Mouse (Mus musculus) right cerebral cortex, postnatal 36 days (tissue): Measurements from ENCODE around the gene Ank3.
A peak's percentile ranks its signal among the peaks of the same experiment; 100 is the strongest.
"Not testable (repeated sequence)": the region's sequence is repeated elsewhere in the genome, so short reads cannot be mapped to it uniquely, and the experiment has no call there.

Experiments used
- DNase-seq, 2 experiments: peaks; one replicate each; pipeline ENCODE4 v3.0.0; 2022; ENCODE audit warnings: low spot score in 2 of 2, mixed read lengths in 1 of 2

Ank3 gene

DNA sequence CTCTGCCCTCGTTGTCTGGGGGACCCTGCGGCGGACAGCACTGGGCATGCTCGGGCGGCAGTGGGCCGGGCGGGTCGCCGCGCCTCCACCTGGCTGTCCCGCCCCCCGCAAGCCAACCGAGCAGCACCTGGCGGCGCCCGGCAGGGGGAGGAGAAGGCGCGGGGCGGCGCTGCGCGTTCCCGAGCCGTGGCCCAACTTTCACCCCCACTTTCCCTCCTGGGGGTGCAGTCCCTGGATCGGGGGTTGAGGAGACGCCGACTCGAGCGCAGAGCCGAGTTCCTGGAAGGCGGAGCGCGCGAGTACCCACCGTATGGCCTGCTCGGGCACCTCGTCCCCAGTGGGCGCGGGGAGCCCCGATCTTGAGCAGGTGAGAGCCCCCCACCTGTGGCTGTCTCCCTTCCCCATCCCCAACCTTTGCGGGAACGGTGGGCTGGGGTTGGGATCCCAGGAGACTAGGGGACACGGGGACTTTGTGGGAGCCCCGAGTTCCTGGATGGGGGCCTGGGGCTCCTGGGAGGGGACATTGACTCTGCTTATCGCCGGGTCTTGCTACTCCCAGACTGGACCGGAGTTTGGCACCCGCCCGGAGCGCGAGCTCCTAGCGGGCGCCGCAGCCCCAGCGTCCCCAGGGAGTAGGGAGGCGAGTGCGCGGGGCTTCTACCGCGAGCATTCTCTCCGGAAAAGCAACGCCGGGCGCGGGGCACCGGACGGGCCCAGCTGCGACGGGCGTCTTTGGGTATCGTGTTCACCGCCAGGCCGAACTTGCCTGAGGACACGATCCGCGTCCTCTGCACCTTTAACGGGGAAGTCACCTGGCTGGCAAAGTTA is at the start of gene Ank3:
Ank3 (plus strand) TSS at position 11 of the 828 bp plus-strand sequence.
- DNase-seq: no peak

DNA sequence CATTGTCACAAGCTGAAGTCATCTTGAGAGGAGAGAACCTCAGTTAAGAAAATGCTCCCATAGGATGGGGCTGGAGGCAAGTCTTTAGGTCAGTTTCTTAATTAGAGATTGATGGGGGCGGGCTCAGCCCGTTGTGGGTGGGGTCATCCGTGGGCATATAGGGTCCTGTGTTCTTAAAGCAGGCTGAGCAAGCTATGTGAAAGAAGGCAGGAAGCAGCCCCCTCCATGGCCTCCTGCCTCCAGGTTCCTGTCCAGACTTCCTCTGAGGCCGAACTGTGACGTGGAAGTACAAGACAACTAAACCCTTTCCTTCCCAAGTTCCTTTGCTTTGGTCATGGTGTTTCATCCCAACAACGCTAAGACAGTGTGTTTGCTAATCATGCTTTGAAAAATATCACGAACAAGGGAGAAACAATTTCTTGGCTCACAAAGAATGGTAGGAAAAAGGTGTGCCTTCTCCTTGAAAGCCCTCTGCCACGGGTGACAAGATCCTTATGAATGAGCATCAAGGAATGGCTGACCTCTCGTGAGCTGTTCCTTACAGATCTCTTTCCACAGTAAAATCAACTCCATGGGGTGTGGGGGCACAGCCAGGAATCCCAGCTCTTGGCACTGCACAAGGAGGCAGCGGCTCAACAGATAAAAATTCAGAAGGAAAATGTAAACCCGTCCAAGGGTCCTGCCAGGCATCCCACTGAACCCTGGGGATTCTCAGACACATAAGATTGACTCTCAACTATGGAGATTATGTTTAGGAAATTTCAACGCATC is 47.3 kb upstream of the Ank3 start:
- DNase-seq: no peak

DNA sequence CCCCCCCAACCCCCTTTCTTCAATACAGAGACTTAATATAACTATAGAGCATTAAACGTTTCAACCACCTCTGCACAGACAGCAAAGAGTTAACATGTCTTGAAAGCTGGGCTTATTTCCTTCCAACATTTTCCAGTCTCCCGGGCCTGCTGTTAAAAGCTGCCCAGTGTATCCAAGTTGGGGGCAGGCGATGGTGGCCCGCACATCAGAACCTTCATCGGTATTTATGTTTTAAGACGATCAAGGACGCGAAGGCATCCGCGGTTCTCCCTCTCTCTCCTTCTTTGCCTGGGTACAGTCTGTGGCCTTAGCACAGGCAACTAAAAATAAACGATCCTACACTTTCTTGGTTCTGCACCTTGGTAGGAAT is 46.7 kb upstream of the Ank3 start:
- DNase-seq: no peak

DNA sequence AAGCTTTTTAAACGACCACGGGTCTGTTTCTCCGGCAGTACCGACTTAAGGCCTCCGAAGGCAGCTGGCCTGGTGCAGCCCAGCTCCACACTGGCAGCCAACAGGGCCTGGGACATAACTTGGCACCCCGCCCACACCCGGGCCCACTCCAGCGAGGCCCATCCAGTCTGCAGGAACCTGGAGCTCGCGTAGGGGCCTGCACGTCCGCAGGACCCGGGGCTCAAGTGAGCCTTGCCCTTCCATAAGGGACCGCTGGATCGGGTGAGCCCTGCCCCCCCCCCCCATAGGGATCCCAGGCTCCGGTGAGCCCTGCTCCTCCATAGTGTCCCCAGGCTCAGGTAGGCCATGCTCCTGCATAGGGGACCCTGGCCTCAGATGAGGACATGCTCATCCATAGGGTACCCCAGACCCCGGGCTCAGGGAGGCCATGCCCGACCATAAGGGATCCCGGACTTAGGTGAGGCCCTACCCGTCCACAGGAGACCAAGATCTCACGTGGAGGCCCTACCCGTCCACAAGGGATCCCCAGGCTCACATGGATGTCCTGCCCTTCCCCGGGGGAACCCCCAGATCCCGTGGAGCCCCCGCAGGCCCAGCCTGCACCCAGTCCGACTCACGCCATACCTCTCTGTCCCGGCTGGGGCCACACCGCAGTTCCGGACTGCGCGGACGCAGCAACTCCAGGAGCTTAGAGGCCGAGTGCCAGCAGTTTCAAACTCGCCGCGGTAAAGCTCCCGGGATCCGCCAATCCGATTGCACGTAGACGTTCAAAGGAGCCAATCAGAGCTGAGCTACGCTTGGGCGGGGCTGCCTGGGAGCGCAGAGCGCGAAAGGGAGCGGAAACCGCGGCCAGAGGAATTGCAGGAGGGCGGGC is 46.1 kb upstream of the Ank3 start, which contains the start of gene Cdk1:
Cdk1 (minus strand) TSS at position 727 of the 874 bp plus-strand sequence.
- peak; percentile 86 to 88 for DNase-seq

DNA sequence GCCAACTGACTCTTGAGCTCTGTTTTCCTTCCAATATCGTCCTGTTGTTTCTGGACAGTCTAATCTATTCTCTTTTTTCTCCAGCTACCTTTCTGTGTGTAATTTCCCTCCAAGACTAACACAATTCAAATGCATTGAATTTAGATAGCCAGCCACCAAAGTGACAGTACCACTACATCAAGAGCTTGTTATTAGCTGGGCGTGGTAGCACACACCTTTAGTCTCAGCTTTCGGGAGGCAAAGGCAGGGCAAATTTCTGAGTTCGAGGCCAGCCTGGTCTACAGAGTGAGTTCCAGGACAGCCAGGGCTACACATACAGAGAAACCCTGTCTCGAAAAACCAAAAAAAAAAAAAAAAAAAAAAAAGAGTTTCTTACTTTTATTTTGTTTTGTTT is 45.5 kb upstream of the Ank3 start:
- not testable (repeated sequence) for DNase-seq

DNA sequence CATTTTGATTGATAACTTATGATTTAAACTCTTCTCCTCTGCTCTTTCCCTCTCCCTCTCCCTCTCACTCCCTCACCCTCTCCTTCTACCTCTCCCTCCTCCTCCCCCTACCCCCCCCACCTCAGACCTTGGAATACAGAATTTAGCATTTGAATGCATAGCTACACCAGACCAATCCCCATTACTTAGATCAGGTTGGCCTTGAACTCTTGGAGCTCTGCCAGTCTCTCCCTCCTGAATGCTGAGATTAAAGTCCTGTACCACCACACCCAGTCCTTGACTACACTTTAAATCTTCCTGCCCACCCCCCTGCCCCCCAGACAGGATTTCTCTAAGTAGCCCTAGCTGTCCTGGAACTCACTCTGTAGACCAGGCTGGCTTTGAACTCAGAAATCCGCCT is 38.9 kb upstream of the Ank3 start:
- DNase-seq: no peak

DNA sequence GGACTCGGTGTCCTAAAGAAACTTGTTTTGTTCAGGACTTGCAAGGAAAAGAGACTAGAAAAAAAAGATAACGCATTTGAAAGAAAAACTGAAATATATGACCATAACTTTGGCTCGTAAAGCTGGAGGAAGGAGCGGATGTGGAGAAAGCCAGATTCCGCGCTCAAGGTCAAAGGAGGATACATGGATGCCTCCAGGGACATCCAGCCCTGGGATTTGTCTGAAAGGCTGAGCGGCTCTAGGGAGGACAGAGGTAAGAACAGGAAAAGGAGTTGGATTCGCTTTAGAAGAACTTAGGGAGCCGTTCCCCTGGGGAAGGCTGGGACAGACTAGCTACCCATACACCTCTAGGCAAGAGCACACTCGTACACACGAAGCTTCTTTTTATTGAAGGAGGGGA is 32.4 kb upstream of the Ank3 start:
- no peak for DNase-seq

DNA sequence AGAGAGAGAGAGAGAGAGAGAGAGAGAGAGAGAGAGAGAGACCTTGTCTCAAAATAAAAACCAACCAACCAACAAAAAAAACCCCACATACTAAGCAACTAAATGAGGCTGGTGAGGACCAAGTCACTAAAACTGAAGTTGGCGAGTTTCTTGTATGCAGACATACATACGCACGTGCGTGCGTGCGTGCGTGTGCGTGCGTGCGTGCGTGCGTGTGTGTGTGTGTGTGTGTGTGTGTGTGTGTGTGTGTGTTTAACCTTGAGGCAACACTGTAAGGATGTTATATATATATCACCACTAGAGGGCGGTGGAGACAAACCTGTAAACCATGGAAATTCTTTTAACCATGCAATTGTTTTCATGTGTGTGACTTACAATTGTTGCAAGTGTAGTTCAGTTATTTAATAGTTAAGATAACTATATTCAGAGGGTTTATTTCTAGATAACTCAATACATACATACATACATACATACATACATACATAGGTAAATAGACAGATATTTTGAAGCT is 31.6 kb upstream of the Ank3 start:
- no peak for DNase-seq

DNA sequence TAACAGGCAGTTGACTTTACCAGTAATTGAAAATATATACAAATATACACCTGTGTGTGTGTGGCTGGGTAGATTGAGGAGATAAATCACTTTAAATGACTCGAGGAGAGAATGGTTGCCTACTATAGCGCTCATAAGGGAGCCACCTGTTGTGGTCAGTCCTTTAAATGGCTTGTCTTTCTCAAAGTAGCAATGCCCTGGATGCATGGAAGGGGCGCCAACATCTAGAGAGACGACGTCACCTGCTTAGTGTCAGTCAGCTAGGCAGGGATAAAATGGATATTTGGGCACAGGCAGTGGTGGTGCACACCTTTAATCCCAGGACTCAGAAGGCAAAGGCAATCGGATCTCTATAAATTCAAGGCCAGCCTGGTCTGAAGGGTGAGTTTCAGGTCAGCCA is 29.3 kb upstream of the Ank3 start:
- no peak for DNase-seq

DNA sequence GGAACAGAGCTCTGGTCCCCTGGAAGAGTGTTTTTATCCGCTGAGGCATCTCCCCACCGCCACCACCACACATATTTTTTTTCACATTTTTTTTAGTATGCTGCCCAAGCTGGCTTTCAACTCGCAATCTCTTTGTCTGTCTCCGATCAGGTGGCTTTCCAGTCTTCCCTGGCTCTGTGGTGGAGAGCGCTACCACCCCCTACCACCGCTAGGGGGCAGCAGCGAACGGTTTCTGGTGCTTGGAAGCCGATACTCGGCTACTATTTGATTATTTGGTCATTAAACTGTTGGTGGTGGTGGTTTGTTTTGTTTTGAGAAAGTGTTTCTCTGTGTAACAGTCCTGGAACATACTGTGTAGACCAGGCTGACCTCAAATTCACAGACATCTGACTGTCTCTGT is 27.1 kb upstream of the Ank3 start:
- no peak for DNase-seq

DNA sequence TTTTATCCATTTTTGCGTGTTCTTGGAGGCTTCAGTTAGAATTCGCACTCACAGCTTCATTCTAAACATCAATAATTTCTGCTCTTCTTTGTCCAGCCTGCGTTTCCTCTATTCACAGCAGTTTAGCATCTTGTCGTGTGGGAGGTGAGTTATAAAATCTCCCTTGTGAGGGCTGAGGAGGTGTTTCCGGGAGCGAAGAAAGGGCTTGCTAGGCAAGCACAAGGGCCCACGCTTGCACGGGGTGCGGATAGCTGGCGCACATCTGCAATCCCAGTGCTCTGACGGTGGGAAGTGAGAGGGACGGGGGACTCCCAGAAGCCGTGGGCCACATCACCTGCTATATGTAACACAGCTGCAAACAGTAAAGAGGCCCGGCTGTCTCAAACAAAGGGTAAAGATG is 26.5 kb upstream of the Ank3 start:
- peak; percentile 5 to 10 for DNase-seq

DNA sequence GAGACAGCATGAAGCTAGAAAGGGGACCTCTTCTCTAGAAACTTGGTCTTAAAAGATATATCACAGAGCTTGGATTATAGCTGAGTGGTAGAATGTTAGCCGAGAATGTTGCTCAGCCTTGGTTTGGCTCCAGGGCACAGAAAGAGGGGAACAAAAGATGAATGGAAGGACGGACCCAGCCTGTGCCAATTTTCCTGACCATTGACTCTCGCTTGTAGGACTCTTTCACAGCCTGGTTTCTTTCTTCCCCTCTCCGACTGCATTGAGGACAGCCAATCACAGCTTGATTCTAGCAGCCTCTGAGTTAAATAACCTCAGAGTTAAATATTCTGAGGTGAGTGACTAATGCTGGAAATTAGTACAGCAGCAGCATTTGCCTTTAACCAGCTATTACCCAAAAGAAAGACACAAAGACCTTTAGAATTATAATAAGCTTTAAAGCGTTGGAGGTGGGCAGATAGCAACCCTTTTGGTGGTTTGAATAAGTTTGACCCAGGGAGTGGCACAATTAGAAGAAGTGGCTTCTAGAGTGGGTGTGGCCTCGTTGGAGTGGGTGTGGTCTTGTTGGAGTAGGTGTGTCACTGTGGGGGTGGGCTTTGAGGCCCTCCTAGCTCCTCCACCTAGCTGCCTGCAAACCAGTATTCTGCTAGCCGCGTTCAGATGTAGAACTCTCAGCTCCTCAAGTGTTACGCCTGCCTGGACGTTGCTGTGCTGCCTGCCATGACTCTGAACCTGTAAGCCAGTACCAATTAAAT is 24.6 kb upstream of the Ank3 start:
- no peak for DNase-seq

DNA sequence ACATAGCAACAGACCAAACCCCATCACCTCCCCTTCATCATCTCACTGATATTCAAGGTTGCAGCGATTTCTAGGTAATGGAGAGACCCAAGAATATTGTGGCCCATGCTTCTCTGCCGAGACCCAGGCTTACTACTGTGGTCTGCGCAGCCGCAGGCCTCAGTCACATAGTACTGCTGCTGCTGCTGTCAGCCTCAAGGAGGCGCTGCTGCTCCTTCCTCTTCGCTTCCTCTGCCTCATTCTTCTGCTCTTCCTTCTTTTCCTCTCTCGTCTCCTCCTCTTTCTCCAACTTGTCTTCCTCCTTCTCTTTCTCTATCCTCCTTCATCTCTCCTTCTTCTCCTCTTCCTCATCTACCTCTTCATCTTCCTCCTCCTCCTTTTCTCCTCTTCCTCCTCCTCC is 23.4 kb upstream of the Ank3 start:
- no peak for DNase-seq

DNA sequence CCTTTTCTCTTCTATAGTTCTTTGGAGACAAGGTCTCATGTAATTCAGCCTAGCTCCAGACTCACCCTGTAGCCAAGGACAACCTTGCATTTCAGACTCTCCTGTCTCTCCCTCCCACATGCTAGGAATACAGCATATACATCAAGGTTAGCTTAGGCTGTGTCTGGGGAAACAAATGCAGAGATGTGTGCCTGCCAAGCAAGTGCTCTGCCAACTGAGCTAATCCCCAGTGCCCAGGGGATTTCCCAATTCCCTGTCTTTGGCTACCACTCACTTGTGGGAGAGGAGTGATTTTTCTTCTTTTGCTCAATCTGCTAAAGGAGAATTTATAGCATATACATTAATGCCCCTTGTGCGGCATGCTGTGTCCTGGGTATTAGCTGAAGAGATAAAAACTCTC is 15.4 kb upstream of the Ank3 start:
- DNase-seq: no peak

DNA sequence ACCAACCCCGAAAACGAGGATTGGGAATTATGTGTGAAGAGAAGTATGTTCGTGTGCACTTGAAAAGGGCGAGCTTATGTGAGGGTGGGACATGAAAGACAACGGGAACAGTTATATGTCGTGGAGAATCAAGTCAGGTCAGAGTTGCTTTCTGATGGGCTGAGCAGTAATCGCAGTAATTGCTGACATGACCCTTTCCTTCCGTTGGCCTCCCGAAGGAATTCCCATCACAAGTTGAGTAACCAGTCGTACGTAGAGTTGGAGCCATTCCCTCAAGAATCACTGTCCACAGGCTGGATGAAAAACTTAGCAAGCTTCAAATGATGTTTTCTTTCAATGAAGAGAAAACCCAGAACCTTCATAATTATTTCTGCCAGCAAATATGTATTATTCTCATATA is 13.9 kb upstream of the Ank3 start:
- DNase-seq: no peak

DNA sequence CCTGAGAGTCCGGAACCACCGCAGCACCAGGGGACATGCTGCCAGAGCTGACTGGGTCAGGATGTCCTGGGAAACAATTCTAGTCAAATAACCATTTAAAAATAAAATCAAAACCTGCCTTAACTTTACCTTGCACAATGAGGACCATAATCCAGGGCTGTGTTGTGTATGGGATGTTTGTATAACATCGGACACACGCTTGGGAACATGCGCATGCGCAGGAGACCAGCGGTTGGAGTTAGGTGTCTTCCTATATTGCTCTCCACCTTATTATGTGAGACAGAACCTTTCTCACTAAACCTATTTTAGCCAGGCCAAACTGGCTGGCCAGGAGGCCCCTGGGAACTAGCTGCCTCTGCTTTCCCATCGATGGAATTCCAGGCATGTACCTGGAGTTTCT is 13.4 kb upstream of the Ank3 start:
- no peak for DNase-seq

DNA sequence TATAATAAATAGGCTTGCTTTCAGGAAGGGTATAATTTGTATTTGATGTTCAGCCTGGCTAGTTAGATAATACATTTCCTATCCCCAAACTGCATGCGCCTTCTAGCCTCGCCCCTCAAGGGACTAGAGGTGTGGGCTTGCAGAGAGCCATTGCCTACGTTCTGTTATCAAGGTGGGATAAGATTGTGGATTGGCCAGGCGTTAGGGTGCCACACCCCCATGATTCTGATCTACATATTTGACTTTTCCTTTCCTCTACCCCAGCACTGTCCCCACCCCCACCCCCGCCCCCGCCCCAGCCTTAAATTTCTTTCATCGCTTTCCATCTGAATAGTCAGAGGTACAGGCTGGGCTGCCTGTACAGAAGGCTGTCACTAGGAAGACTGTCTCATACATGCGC is 11.8 kb upstream of the Ank3 start:
- DNase-seq: no peak

DNA sequence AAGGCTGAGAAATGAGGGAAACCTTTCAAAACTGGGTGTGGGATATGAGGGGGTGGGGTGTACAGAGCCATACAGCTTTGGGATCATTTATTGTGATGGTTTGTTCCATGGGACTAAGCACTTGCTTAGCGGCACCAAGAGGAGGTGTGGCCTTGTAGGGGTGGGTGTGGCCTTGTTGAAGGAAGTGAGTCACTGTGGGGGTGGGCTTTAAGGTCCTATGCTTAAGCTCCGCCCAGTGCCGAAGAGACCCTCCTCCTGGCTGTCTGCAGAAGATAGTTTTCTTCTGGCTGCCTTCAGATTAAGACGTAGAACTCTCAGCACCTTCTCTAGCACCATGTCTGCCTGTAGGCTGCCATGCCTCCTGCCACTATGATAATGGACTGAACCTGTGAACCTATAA is 9.1 kb upstream of the Ank3 start:
- DNase-seq: no peak

DNA sequence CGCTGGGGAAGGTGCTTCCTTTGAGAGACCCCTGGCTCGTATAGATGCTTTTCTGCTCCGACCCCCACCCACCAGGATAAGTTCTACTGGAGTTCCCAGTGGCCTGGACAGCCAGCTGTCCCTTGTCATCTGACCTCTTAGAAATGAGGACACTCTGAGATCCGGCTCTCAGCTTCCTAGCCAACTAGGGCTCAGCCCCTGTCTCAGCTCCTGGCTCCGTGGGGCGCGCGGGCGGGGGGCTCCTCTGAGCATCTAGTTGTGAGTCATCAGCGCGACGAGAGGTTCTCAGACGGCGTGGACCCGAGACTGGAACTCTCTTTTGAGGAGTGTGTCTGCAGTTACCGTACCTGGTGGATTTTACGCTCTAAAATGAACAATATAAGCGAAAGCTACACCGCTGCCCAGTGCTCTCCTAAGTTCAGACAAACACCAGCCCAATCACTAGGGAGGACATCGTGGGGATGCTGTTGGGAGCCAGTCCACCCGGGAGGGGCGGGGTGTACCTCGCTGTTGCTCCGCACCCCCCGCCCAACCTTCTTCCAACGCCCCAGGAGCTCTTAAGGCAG is 293 bp upstream of the Ank3 start:
- DNase-seq: no peak

DNA sequence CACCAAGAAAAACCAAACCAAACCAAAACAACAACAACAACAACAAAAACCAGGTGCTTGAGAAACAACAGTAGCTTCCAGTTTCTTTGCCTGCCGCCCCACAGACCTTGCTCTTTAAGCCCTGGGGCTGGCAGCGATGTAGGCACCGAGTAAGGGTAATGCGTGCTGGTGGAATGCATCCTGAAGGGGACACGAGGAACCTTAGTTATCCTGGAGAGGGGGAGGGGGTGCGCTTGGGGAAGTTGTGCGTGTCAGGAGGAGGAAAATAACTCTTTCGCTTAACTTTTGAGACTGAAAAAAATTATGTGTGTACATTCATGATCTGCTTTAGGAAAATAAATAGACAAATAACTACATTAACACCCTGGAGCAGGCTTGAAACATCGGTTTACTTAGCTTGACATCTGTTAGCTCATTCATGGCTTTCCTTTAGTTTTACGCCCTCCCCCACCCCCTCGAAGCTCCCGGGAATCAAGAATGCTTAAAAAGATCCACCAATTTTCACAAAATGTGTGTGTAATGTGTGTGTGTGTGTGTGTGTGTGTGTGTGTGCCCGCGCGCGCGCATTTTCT is 1.3 kb downstream of the Ank3 start:
- DNase-seq: no peak

DNA sequence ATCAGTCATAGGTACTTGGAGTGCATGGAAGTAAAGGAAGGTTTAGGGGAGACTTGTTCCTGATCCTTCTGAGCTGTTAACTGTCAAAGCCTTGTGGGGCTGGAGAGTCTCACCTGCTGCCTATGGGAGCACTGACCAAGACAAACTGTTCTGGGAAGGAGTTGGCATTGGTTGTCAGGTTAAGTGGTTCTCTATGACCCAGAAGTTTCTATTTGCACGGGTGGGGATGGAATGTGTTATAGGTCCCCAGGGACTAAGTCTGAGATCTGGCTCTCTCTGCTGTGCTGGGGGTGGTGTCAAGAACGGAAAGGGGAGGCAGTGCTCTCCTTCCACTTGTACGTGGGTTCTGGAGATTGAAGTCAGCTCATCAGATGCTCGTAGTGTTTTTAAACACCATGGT is 6.9 kb downstream of the Ank3 start:
- DNase-seq: no peak
